Mouse (Mus musculus) cerebellum, adult 11 months (tissue): ENCODE results near the gene Rpl23.
"Not testable (repeated sequence)": the region's sequence is repeated elsewhere in the genome, so short reads cannot be mapped to it uniquely, and the experiment has no call there.

Experiments used
- DNase-seq: peaks from one replicate; pipeline ENCODE4 v3.0.0; 2022

The Rpl23 gene

GRCm38 (mm10) chr11:97748496-97748895 lies 33.7 kb downstream of the Rpl23 start:
- DNase-seq, result no peak

- no peak for DNase-seq
These were observed 34.5 kb downstream of the Rpl23 start for GRCm38 (mm10) chr11:97747773-97748172.

GRCm38 (mm10) chr11:97745331-97745721 lies 36.9 kb downstream of the Rpl23 start:
- DNase-seq, result no peak

- DNase-seq, result peak; percentile 98
These were observed 37.4 kb downstream of the Rpl23 start for GRCm38 (mm10) chr11:97744718-97745330.

- no peak for DNase-seq
These were observed 38.0 kb downstream of the Rpl23 start, which contains the start of gene Pip4k2b for GRCm38 (mm10) chr11:97744063-97744717. Gene Pip4k2b, minus strand, starts transcription at chr11:97744704.

- DNase-seq, result no peak
These were observed 38.8 kb downstream of the Rpl23 start for GRCm38 (mm10) chr11:97743423-97743822.

- DNase-seq, result no peak
These were observed 39.6 kb downstream of the Rpl23 start for GRCm38 (mm10) chr11:97742591-97742990.

GRCm38 (mm10) chr11:97742157-97742556 lies 40.1 kb downstream of the Rpl23 start:
- DNase-seq, result no peak

- no peak for DNase-seq
These were observed 42.0 kb downstream of the Rpl23 start for GRCm38 (mm10) chr11:97740190-97740589.

GRCm38 (mm10) chr11:97739155-97739554 lies 43.1 kb downstream of the Rpl23 start:
- DNase-seq, result no peak

GRCm38 (mm10) chr11:97738703-97739102 lies 43.5 kb downstream of the Rpl23 start:
- no peak for DNase-seq

- no peak for DNase-seq
These were observed 44.6 kb downstream of the Rpl23 start for GRCm38 (mm10) chr11:97737600-97737999.

GRCm38 (mm10) chr11:97736645-97737044 lies 45.6 kb downstream of the Rpl23 start:
- DNase-seq, result no peak

GRCm38 (mm10) chr11:97734810-97735209 lies 47.4 kb downstream of the Rpl23 start:
- not testable (repeated sequence) for DNase-seq

- no peak for DNase-seq
These were observed 48.5 kb downstream of the Rpl23 start for GRCm38 (mm10) chr11:97733689-97734088.

GRCm38 (mm10) chr11:97728730-97729129 lies 53.5 kb downstream of the Rpl23 start:
- DNase-seq, result no peak

GRCm38 (mm10) chr11:97728311-97728710 lies 53.9 kb downstream of the Rpl23 start:
- no peak for DNase-seq
